Mouse (Mus musculus) right cerebral cortex, adult 18-20 months (tissue): ENCODE measurements around the gene Zfp42.
"Not testable (repeated sequence)": the region's sequence is repeated elsewhere in the genome, so short reads cannot be mapped to it uniquely, and the experiment has no call there.

Experiments
- DNase-seq: peaks from one replicate; pipeline ENCODE4 v3.0.0; 2022; ENCODE audit warnings: mixed read lengths

Gene Zfp42

GRCm38 (mm10) chr8:43306896-43307295, at the start of gene Zfp42:
Gene Zfp42 (minus strand): TSS chr8:43306980.
- DNase-seq, result no peak

- no peak for DNase-seq
Observed at GRCm38 (mm10) chr8:43356069-43356770, 49.4 kb upstream of the Zfp42 start.

GRCm38 (mm10) chr8:43352241-43352640, 45.5 kb upstream of the Zfp42 start:
- not testable (repeated sequence) for DNase-seq

- DNase-seq, result no peak
Observed at GRCm38 (mm10) chr8:43338555-43338954, 31.8 kb upstream of the Zfp42 start.

- no peak for DNase-seq
Observed at GRCm38 (mm10) chr8:43333465-43333864, 26.7 kb upstream of the Zfp42 start.

- DNase-seq, result no peak
Observed at GRCm38 (mm10) chr8:43331657-43332056, 24.9 kb upstream of the Zfp42 start.

- no peak for DNase-seq
Observed at GRCm38 (mm10) chr8:43329913-43330705, 23.3 kb upstream of the Zfp42 start.

GRCm38 (mm10) chr8:43328666-43329065, 21.9 kb upstream of the Zfp42 start:
- DNase-seq, result no peak

- no peak for DNase-seq
Observed at GRCm38 (mm10) chr8:43320771-43321170, 14.0 kb upstream of the Zfp42 start.

GRCm38 (mm10) chr8:43308213-43308612, 1.4 kb upstream of the Zfp42 start:
- DNase-seq, result no peak

GRCm38 (mm10) chr8:43305676-43306075, 1.1 kb downstream of the Zfp42 start:
- DNase-seq, result no peak

GRCm38 (mm10) chr8:43299796-43300195, 7.0 kb downstream of the Zfp42 start:
- no peak for DNase-seq

GRCm38 (mm10) chr8:43295826-43296225, 11.0 kb downstream of the Zfp42 start:
- DNase-seq, result no peak

GRCm38 (mm10) chr8:43294191-43294590, 12.6 kb downstream of the Zfp42 start:
- no peak for DNase-seq

GRCm38 (mm10) chr8:43290424-43291111, 16.2 kb downstream of the Zfp42 start:
- no peak for DNase-seq

- no peak for DNase-seq
Observed at GRCm38 (mm10) chr8:43289781-43290180, 17.0 kb downstream of the Zfp42 start.

- DNase-seq, result no peak
Observed at GRCm38 (mm10) chr8:43288840-43289239, 17.9 kb downstream of the Zfp42 start.

GRCm38 (mm10) chr8:43287456-43287855, 19.3 kb downstream of the Zfp42 start:
- DNase-seq, result no peak

- DNase-seq, result no peak
Observed at GRCm38 (mm10) chr8:43283231-43283630, 23.5 kb downstream of the Zfp42 start.

GRCm38 (mm10) chr8:43278397-43278796, 28.4 kb downstream of the Zfp42 start:
- DNase-seq, result no peak

- no peak for DNase-seq
Observed at GRCm38 (mm10) chr8:43260961-43261360, 45.8 kb downstream of the Zfp42 start.

GRCm38 (mm10) chr8:43257886-43258285, 48.9 kb downstream of the Zfp42 start:
- DNase-seq, result no peak

GRCm38 (mm10) chr8:43255695-43256094, 51.1 kb downstream of the Zfp42 start:
- no peak for DNase-seq

GRCm38 (mm10) chr8:43251653-43252052, 55.1 kb downstream of the Zfp42 start:
- DNase-seq, result no peak
